Mouse (Mus musculus) adrenal gland, postnatal 10 days (tissue): Measurements from ENCODE around the gene Cdipt. TPM values are rescaled to one million over a fixed set of nuclear protein-coding genes. Genes with fewer than 3 reads are reported as not detected.
A peak's percentile ranks its signal among the peaks of the same experiment; 100 is the strongest.

Experiments used
- DNase-seq: peaks from one replicate; pipeline ENCODE4 v3.0.0; 2021; ENCODE audit warnings: mixed read lengths
- total RNA-seq, 2 experiments: library from RNA; stranded (reverse); gene quantifications; 2 replicates each; pipeline ENCODE4 v1.2.3; 2021

Gene Cdipt
- total RNA-seq, 2 experiments from 2014 or later, result 70.6 to 76.4 TPM

DNA sequence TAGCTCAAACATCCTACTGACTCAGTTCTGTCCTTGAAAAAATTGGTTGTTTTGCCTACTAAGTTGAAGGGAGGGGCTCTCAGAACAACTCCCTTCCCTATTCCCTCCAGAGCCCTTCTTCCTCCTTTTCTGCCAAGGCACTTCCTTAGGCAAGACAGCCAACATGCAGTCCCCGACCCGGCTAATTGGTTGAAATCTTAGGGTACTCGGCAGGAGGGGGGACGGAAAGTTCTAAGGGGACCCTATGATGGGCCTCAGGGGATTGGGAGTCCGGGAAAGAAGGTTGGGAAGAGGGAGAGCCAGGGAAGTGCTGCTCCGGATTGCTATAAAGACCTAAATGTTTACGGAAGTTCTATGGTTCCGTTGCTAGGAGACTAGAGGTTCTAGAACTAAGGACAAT, 221 bp upstream of the Cdipt start:
- peak; percentile 50 for DNase-seq

DNA sequence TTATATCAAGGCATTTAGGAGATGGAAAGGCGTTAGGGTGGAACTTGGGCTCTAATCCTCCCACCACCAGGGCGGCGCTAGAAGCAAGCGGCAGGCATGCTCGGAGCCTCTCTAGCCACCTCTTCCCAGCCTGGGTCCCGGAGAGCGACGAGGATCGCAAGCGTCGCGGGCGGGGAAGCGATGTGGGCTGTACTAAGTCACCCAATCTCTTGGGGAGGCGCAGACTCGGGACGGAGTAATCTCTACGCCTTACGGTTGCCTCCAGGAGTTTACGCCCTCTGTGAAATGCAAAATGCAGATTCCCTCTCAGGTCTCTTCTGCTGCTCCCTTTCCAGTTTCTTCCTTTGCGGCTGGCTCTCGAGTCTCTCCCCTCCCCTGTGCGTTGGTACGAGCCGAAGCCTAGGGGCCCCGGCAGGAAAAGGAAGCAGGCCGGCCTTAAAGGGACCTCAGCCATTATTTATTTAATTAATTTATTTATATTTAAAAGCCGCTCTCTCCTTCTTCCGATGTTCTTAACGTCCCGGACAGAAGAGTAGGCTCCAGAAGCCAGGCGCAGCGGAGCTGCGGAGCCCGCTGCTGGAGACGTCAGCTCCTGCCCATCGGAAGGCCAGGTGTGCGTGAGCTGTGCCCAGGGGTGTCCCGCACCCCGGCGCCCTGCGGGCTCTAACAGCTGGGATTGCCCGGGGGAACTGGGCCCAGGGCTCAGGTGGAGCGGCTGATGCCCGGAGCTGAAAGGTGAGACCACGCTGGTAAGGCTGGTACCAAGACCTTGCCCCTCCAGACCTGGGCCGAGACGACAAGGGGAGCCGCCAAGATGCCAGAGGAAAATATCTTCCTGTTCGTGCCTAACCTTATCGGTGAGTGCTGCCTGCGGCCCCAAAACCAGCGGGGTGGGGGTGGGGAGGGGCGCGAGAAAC, 494 bp downstream of the Cdipt start, which contains the start of gene Cdiptos:
TSS of gene Cdiptos (minus strand) at position 149 of the 917 bp plus-strand sequence.
- DNase-seq, result peak; percentile 98

DNA sequence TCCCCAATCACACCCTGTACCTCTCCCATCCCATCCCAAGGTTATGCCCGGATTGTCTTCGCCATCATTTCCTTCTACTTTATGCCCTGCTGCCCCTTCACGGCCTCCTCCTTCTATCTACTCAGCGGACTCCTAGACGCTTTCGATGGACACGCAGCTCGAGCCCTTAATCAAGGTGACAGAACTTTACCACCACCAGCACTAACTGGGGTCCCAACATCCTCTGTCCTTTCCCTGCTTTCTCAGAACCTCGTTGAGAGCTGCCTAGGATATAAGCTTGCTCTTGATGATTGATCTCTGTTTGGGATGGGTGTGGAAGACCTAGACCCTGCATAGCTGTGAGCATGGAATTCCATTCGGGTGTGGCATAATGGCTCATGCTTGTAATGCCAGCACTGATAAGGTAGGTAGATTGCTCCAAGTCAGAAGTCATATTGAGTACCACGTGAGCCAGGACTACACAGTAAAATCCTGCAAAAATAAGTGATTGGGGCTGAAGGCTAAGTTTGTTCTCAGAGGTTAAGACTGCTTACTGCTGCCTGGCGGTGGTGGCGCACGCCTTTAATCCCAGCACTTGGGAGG, 1.3 kb downstream of the Cdipt start:
- no peak for DNase-seq

DNA sequence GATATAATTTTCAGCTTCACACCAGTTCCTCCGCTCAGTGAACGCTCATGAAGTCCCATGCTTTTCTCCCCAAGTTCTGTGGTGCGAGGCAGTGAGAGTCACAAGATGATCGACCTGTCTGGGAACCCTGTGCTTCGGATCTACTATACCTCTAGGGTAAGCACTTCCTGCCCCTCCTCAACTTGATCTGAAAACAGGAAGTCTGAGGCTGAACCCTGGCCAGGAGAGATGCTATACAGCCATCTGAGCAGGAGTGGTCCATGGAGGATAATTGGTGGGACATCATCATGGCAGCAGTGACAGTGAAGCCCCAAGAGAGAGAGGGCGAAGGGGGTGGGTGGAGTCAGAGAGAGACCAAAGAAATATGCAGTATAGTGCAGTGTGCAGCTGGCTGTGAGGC, 3.1 kb downstream of the Cdipt start:
- DNase-seq, result no peak

DNA sequence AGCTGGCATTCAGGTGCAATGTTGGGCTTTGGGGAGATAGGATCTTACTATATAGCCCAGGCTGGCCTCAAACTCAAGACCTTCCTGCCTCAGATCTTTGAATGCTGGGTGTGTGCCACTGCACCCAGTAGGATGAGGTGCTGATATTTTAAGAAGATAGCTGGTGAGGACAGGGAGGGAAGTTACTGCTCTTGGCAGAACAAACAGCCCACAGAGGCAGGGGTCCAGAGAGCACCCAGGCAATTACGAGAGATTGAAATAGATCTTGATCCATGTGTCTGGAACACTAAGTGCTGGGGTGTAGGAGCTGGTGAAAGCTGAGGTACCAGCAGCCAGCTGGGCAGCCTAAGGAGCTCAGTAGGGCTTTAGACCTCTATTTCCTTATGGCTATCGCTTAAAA, 5.9 kb downstream of the Cdipt start:
- no peak for DNase-seq

DNA sequence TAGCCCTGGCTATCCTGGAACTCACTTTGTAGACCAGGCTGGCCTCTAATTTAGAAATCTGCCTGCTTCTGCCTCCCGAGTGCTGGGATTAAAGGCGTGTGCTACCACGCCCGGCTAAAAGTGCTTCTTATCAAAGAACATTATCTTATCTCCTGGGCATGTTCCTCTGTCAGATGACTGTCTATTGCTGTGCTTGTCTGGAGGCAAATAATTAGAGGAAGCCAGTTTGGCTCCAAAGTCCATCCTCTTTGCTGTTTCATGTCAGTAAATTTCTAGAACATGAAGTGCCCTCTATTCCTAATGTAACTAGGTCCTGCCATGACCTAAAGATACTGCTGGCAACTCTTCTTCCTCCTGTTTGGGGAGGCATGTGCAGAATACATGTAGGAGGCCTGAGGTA, 6.3 kb downstream of the Cdipt start:
- DNase-seq, result no peak

DNA sequence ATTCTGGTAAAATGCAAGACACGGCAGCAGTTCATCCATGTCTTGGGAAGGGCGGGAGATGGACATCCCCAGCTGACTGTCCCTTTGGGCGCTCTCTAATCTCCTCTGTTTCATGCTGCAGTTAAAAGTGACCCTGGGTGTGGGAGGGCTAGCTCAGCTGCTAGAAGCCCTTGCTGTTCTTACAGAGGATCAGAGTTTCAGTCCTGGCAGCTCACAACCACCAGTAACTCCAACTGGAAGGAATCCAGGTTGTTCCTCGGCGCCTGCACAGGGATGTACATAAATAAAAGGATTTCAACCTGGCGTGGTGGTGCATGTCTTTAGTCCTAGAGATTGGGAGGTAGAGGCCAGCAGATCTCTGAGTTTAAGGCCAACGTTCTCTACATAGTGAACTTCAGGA, 7.4 kb downstream of the Cdipt start:
- no peak for DNase-seq

DNA sequence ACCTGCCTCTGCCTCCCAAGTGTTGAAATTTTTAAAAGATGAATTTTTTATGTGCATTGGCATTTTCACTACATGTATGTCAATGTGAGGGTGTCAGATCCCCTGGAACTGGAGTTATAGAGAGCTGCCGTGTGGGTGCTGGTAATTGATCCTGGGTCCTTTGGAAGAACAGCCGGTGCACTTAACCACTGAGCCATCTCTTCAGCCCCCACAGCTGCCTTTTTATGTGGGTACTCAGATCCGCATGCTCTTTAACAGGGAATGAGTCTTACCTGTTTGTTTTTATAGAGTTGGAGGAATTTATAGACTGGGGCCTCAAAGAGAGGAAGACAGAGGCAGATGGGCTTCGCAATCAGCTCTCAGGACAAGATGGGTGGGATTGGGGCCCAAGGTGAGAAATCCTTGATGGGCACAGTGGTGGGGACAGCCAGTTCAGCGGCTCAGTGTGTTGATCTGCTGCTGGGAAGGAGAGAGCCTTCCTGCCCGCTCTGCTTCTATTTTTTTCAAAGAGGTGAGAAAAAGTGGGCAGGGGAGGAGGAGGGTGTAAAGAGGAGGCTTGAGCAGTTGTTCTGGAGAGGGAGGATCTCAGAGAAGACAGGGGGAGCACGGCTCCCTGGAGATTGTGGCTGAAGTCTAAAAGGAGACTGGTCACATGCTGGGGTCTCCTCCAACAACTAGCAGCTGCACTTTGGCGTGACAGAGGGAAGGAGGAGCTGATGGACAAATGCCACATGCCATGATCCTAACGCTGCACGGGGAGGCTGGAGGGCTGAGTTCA, 9.1 kb downstream of the Cdipt start:
- DNase-seq, result no peak

DNA sequence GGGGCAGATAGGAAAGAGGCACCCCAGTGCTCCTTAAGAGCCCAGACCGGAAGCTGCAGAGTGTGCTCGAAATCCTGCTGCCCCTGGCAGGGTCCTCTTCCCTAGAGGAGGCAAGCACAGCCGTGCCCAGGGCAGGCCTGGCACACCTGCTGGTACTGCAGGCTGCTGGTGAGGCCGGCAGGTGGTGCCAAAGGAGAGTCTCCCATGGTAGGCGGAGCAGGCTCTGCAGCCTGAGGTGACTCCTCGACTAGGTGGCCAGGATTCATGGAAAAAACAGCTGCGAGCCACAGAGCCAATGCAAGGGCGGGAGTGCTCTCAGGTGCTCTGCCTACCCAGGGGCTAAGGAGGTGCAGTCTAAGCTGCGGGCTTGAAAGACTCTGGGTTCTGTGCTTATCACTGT, 10.6 kb downstream of the Cdipt start:
- DNase-seq, result peak; percentile 52

DNA sequence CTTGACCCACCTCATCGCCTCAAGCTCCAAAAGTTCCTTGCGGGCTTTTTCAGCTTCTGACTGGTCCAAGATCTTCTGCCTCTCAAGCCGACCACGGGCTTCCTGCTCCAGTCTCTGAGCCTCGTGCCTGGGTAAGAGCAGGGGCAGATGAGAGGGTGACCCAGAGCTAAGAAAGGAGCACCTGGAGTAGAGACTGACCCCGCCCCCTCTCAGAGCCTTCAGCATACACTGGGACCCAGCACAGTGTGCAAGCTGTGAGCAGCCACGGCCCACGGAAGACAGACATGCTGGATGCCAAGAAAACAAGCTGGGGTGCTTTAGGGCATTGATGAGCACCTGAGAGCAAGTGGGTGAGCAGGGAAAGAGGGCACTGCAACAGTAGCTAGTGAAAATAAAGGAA, 13.1 kb downstream of the Cdipt start:
- DNase-seq, result no peak

DNA sequence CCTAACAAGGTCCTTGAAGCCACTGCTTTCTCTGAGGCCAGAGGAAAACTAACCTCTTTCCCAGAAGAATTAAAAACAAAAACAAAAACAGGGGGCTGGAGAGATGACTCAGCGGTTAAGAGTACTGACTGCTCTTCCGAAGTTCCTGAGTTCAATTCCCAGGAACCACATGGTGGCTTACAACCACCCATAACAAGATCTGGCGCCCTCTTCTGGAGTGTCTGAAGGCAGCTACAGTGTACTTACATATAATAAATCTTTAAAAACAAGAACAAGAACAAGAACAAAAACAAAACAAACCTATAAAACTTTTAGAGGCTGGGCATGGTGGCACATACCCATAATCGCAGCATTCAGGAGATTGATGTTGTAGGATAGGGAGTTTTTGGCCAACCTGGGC, 20.7 kb downstream of the Cdipt start:
- no peak for DNase-seq

DNA sequence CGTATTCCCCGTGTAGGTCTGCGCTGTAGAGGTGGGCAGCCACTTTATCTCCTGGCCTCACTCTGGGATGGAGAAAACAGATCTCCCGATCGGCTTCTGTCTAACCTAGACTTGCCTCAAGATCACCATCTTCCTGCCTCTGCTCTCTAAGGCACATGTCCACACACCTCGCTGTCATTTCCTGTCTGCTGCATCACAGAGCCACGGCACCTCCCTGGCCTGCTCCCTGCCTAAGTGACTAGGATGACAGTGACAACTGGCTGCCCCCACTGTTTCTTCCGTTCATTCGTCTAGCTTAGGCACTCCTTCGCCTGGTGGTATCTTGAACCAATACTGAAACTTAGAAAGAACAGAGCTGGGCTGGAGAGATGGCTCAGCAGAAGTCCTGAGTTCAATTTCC, 23.9 kb downstream of the Cdipt start:
- DNase-seq, result no peak

DNA sequence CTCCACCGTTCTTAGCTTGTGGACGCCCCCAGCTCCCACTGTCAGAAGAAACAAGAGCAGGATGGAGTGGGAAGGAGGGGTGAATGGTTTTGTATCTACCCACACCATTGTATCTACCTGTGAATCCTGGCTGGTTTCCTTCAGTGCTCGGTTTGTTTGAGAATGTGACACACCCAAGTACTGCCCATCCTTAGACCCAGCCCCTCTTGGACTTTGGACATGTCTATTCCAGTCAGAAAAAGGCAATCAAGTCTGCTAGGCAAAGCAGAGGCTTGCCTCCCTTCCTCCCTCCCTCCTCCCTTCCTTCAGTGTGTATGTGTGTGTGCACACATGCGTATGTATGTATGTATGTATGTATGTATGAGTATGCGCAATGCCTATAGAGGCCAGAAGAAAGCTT, 27.9 kb downstream of the Cdipt start:
- DNase-seq, result no peak

DNA sequence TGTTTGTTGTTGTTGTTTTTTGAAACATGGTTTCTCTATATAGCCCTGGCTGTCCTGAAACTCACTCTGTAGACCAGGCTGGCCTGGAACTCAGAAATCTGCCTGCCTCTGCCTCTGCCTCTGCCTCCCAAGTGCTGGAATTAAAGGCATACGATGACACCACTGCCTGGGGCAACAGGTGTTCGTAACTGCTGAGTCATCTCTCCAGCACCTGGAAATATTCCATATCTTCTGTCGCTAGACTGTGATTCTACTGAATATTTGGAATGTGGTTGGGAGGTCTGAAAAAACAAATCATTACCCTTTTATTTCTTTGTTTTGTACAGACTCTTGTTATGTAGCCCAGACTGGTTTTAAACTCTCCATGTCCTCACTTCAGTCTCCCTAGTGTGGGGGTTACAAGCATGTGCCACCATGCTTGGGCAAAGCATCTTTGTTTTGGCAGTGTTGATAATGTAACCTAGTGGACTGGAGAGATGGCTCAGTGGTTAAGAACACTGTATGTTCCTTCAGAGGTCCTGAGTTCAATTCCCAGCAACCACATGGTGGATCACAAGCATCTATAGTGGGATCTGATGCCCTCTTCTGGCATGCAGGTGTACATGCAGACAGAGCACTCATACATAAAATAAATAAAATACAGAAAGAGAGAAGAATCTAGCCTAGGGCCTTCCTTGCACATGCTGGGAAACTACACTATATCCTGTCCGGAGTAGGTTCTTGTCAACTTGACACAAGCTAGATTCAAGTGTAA, 28.6 kb downstream of the Cdipt start:
- no peak for DNase-seq

DNA sequence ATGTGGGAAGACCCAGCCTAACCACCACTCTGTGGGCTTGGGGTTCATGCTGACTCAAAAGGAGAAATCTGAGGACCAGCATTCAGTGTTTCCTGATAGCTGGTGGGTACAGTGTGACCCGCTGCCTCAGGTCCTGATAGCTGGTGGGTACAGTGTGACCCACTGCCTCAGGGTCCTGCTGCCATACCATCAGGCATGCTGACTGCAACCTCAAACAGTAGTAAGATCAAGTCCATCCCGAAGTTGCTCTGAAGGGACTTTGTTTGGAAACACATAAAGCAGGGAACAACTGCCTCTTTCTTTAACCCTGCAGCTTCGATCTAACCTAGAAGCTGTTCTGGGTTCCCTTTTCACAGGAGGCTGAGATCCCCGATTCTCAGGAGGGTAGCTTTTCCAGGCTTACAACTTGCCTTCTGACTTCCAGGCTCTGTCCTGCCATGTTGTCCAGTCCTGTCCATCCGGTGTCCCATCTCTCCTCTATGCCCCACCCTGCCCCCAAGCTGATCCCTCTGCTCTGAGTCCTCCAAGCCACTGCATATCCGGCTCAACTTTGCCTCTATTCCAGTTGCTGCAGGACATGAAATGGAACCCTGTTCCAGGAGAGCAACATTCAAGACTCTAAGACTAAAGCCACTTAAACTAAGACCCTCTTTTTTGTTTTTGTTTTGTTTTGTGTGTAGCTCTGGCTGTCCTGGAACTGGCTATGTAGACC, 31.8 kb downstream of the Cdipt start:
- no peak for DNase-seq

DNA sequence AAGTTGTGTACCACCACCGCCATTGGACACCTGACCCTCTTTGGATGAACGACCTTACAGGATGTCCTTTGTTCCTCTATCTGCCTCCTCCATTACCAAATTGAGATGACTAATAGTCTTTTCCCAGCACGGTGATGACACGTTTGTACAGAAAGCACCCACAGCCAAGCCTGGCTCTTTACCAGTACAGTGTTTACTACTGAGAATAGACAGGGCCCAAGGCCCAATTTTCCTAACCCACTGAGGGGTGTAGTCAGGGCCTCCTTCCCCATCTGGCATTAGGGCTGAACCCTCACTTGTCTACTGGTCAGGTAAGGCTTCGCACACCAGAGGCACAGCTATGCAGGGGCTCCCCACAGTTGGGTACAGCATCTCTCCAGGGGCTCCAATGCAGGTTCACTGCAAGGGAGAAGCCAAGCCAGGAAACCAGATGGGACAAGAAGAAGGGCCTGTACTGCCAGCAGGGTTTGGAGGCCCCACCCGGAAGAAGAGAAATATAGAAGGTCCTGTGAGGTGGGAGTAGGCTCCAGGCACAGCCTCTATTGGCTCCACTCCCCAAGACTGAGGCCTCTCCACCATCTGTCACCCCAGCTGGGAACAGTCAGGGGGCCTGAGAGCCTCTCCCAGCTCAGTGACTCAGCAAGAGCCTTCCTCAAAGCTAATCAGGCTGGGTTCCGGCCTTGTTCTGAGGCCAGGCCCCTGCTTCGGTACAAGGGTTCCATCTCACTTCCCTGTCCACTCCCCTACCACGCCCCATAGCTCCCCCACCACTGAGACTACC, 32.7 kb downstream of the Cdipt start:
- peak; percentile 72 for DNase-seq

DNA sequence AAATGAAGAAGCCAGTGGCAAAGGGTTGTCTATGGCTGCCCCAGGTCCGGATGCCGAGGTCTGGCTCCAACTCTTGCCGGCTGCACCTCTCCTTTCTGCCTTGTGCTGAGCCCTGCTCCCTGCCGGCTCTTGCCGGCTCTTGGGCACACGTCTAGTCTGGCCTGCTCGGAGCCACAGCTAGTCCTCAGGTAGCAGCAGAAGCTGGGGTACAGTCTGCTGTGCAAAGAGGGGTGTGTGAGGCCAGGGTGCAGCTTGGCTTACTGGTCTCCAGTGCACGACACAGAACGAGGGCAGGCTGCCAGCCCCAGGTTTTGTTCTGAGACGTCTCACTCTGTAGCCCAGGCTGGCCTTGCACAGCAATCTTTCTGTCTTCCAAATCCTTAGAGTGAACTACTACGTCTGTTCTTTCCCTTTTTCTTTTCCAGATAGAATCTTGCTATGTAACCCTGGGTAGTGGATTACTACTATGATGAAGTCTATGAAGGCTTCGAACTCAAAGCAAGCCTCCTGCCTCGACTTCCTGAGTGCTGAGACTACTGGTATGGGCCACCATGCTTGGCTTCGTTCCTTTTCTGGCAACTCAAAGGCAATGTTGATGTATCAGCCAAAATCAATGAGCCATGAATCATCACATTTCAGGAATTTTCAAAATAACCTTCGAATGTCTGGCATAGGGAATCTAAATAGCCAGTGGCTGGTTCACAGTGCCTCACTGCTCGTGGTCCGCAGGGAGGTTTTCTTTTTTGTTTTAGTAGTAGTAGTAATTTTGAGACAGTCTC, 33.8 kb downstream of the Cdipt start:
- DNase-seq, result no peak

DNA sequence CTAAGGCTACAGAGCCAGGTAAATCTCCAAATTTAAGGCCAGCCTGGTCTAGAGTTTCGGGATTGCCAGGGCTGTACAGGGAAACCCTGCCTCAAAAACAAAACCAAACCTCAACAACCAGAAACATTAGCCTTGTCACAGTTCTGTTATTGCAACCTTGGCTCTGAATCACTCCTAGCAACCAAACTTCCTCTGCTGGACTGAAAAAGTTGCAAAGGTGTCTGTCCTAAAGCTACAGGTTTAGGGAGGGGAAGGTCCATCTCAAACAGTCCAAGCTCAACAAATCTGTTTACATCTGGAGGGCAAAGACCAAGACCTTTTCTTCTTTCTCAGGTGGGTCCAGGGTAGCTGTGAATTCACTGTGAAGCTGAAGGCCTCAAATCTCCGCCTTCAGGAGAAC, 35.3 kb downstream of the Cdipt start:
- DNase-seq, result no peak

DNA sequence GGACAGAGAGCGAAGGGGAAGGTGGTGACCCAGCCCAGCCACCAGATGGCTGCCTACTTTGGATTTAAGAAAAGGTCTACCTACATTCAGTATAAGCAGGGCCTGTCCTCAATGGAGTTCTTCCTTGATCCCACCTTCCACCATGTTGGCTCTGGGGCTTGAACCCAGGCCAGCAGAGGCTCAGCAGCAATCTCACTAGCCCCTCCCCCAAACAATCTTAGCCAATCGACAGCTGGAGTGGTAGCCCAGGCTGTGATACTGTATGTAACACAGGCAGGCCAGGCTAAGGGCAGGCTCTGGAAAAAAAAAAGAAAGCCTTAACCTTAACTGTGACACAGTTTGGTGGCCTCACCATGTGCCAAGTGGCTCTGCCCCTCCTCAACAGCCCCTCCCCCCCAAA, 36.0 kb downstream of the Cdipt start:
- DNase-seq, result no peak

DNA sequence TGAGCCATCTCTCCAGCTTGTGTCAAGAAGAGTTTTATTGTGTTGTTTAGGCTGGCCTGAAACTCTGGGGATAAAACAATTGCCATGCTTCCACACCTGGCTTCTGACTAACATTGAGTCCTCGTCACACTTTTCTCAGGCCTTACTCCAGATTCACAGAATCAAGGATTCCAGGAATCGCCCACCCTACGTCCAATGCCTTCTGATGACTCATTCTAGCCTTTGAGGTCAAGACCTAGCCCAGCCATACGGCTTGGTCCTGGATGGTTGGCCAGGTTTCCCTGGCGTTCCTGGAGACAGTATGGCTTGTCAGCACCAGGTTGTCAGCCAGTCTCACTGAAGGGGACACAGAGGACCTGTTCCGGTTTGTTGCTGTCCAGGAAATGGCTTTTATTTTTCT, 36.7 kb downstream of the Cdipt start:
- peak; percentile 27 for DNase-seq
